Mouse (Mus musculus) limb, embryonic 11.5 days (tissue): ENCODE data around the gene Atg7. TPM values are rescaled to one million over a fixed set of nuclear protein-coding genes. Genes with fewer than 3 reads are reported as not detected.
"Not testable (repeated sequence)": the region's sequence is repeated elsewhere in the genome, so short reads cannot be mapped to it uniquely, and the experiment has no call there.

Source experiments
- ATAC-seq: fragments of 200-750 bp; cut with Nextera tagmentation; 2 replicates; pipeline ENCODE4 v1.8.0; 2017; ENCODE audit warnings: low read depth; ENCODE audit not compliant: insufficient number of reproducible peaks, low FRiP score, low TSS enrichment
- DNase-seq: peaks from one replicate; pipeline ENCODE4 v3.0.0-alpha.2; 2015; ENCODE audit warnings: low spot score
- H3K27ac ChIP-seq: fragments of 300-500 bp; sonication (generic); replicated peaks from 2 replicates; pipeline ENCODE4 v1.5.1; 2014; ENCODE audit warnings: low read depth, mild to moderate bottlenecking, low read length
- H3K27me3 ChIP-seq: fragments of 300-500 bp; sonication (generic); 2 replicates; pipeline ENCODE4 v1.6.1; 2014; ENCODE audit warnings: mild to moderate bottlenecking, low read length, mixed read lengths; ENCODE audit not compliant: control insufficient read depth, insufficient read depth
- H3K36me3 ChIP-seq: fragments of 300-500 bp; sonication (generic); 2 replicates; pipeline ENCODE4 v1.6.1; 2014; ENCODE audit warnings: mild to moderate bottlenecking, low read length, moderate library complexity, mixed read lengths; ENCODE audit not compliant: control insufficient read depth, insufficient read depth
- H3K4me1 ChIP-seq: fragments of 300-500 bp; sonication (generic); 2 replicates; pipeline ENCODE4 v1.6.1; 2014; ENCODE audit warnings: low read length, mixed read lengths; ENCODE audit not compliant: control insufficient read depth, insufficient read depth
- H3K4me2 ChIP-seq: fragments of 300-500 bp; sonication (generic); 2 replicates; pipeline ENCODE4 v1.6.1; 2014; ENCODE audit warnings: low read depth, mild to moderate bottlenecking, moderate library complexity; ENCODE audit not compliant: severe bottlenecking
- H3K4me3 ChIP-seq: fragments of 300-500 bp; sonication (generic); 2 replicates; pipeline ENCODE4 v1.5.1; 2014; ENCODE audit warnings: low read depth, low read length
- H3K9ac ChIP-seq: fragments of 300-500 bp; sonication (generic); 2 replicates; pipeline ENCODE4 v1.6.1; 2014; ENCODE audit warnings: mild to moderate bottlenecking, low read length
- H3K9me3 ChIP-seq: fragments of 300-500 bp; sonication (generic); 2 replicates; pipeline ENCODE4 v1.6.1; 2016; ENCODE audit warnings: low read length; ENCODE audit not compliant: control insufficient read depth
- WGBS: fragments of 180-500 bp; shearing (Covaris S2); extraction: QIAGEN DNeasy Blood & Tissue Kit; methylation state at CpG from one replicate; pipeline ENCODE4 v1.1.7; 2014; 5-methylcytosine and 5-hydroxymethylcytosine counted together
- polyA plus RNA-seq: library from polyadenylated mRNA; unstranded; fragments of >200 nt; fragmentation: Nextera tagmentation; extraction: Ambion mirVana; gene quantifications from 2 replicates; pipeline ENCODE4 v1.2.1, GENCODE M21; 2014

The Atg7 gene
- polyA plus RNA-seq: 16.8 and 18.9 TPM in 2 replicates

DNA sequence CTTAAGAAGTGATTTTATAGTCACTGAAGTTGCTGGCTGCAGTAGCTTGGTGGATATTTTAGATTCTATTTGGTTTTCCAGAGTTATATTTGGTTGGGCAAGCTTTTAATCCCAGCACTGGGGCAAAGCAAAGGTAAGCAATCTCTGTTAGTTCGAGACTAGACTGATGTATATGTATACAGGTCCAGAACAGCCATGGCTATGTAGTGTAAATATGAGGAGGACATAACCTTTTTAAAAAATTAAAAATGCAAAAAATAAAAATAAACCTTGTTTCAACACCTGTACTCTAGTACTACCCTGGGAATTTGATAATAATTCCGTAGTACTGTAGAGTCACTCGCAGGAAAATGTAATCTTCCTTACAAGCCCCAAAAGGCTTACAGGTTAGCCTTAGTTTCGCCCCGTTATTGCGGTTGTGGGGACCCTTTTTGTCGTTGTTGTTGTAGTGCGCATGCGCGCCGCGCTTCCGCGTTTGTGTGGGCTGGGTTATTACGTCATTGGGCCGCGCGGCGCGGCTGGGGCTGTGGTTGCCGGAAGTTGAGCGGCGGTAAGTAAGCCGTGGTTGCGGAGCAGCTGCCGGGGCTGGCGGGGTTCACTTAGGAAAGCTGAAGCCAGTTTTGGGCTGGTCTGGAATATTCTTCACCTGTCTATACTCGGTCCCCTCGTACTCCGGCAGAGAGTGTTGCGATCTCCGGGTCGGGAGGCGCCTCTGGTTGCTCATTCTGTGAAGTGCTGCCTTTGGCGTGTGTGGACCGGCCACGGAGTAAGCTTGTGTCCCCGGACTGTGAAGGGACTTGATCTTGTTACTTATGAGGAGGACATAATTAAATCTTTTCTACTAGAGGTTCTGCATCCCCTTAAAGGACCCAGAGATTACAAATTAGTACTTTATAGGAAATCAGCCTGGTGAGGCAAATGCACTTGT lies at the start of gene Atg7:
Atg7 (plus strand) TSS at position 497 of the 928 bp plus-strand sequence.
- WGBS: under 1% methylated on average over 38 of the region's 38 CpGs
- peak; percentile 97 for DNase-seq
- no peaks in the 10 kb centered on the region for H3K36me3 ChIP-seq
- H3K27ac ChIP-seq: no peak within 1 kb of the TSS
- ATAC-seq: peak; percentile 70
- H3K9ac ChIP-seq: peak within 1 kb of the TSS; percentile 76
- H3K4me3 ChIP-seq: peak within 1 kb of the TSS; percentile 75
- H3K9me3 ChIP-seq: no peaks in the 10 kb centered on the region
- H3K27me3 ChIP-seq: no peaks in the 10 kb centered on the region; the same call in 1 of the 2 replicates
- peak within 1 kb of the TSS; percentile 82 for H3K4me2 ChIP-seq
- peaks cover 3% of the 10 kb centered on the region for H3K4me1 ChIP-seq

DNA sequence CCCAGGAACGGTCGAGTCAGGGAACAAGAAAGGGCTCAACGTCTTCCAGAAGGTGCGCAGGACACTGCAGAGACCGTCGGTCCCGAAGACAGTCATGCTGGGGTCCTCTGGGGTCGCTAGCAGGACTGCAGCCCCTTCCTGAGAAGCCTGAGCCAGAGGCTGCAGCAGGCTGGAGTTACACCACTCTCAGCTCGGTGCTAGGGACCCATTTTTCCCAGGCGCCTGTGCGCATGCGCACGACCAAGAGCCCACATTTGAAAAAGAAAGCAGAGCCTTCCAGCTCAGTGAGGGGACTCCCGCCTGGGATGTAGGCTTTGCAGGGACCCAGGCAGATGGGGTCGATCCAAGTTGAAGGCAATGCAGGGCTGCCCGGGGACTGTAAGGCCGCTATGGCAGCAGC lies 28.8 kb upstream of the Atg7 start:
- WGBS: 2% methylated on average over 6 of the region's 17 CpGs
- not testable (repeated sequence) for H3K4me1 ChIP-seq, H3K27me3 ChIP-seq, DNase-seq, ATAC-seq, H3K4me3 ChIP-seq, H3K9me3 ChIP-seq, H3K9ac ChIP-seq, H3K36me3 ChIP-seq, H3K27ac ChIP-seq, H3K4me2 ChIP-seq

DNA sequence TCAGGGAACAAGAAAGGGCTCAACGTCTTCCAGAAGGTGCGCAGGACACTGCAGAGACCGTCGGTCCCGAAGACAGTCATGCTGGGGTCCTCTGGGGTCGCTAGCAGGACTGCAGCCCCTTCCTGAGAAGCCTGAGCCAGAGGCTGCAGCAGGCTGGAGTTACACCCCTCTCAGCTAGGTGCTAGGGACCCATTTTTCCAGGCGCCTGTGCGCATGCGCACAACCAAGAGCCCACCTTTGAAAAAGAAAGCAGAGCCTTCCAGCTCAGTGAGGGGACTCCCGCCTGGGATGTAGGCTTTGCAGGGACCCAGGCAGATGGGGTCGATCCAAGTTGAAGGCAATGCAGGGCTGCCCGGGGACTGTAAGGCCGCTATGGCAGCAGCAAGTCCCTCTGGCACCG lies 9.0 kb upstream of the Atg7 start:
- DNase-seq, H3K4me3 ChIP-seq, H3K9ac ChIP-seq, H3K4me2 ChIP-seq, H3K36me3 ChIP-seq, H3K27me3 ChIP-seq, ATAC-seq, H3K27ac ChIP-seq, H3K4me1 ChIP-seq, H3K9me3 ChIP-seq: not testable (repeated sequence)
- WGBS: no CpG with 5 or more reads among the region's 14 CpGs

DNA sequence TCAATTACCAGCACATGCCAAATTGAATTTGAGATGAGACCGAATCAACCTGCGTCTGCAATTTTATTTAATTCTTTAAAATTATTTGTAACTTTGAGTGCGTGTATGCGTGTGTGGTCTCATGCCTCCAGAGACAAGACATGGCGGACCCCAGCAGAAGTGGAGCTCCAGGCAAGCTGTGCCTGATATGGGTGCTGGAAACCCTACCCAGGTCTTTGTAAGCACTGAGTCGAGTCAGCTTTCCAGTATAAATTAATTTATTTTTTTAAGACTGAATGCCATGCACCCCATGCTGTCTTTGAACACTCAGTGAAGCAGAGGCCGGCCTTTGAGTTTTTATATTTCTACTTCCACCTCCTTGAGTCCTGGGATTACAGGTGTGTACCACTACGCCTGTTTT lies 819 bp downstream of the Atg7 start:
- no peaks in the 10 kb centered on the region for H3K36me3 ChIP-seq
- peak overlapping the region; percentile 76 for H3K9ac ChIP-seq
- no peaks in the 10 kb centered on the region; the same call in 1 of the 2 replicates for H3K27me3 ChIP-seq
- DNase-seq (no peak), ATAC-seq (no peak)
- 51% methylated on average over 8 of the region's 8 CpGs for WGBS
- H3K4me3 ChIP-seq: peak overlapping the region; percentile 75
- H3K4me1 ChIP-seq: peaks cover 3% of the 10 kb centered on the region
- H3K9me3 ChIP-seq: no peaks in the 10 kb centered on the region
- no peak overlapping the region for H3K27ac ChIP-seq
- peak overlapping the region; percentile 82 for H3K4me2 ChIP-seq

DNA sequence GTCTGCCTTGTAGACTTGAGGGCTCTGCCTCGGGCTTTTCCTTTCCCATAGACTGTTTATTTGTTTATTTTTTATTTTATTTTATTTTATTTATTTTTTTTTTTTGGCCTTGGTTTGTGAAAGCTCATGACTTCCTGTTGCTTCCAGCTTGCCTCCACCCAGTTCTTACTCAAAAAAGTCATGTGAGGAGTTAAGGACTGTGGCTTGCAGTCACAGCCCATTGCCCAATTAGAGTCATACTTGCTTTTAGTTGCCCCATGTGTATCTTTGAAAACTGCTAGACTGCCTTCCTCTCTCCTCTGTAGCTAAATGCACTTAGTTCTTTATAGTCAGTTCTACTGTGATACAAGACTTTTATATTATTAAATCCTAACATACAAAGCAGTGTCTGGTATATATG lies 1.6 kb downstream of the Atg7 start:
- Histone ChIP-seq H3K27ac (no peak overlapping the region), H3K9ac (no peak overlapping the region), H3K4me2 (no peak overlapping the region), H3K9me3 (no peaks in the 10 kb centered on the region), H3K4me3 (no peak overlapping the region), H3K36me3 (no peaks in the 10 kb centered on the region), H3K27me3 (no peaks in the 10 kb centered on the region; the same call in 1 of the 2 replicates), H3K4me1 (peaks cover 3% of the 10 kb centered on the region)
- ATAC-seq (no peak), DNase-seq (no peak)
- WGBS: 87% methylated on average over 1 of the region's 1 CpGs

DNA sequence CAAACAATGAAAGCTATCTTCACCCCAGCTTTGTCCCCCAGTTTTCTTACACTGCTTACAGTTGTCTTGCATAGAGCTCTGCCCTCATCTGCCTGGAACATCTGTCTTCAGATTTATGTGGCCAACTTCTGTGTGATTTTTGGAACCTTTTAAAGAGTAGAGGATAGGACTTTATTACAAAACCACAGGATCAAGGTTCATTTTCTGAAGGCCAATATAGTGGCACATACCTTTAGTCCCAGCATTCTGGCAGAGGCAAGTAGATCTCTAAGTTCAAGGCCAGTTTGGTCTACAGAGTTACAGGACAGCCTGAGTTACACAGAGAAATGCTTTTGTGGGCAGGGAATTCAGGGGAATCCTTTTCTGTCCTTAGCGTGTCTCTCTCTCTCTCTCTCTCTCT lies 3.3 kb downstream of the Atg7 start:
- H3K9me3 ChIP-seq: no peaks in the 10 kb centered on the region
- H3K4me2 ChIP-seq: no peak overlapping the region
- no peak overlapping the region for H3K4me3 ChIP-seq
- H3K36me3 ChIP-seq: no peaks in the 10 kb centered on the region
- 79% methylated on average over 1 of the region's 1 CpGs for WGBS
- ATAC-seq (no peak), DNase-seq (no peak)
- H3K9ac ChIP-seq: no peak overlapping the region
- no peak overlapping the region for H3K27ac ChIP-seq
- H3K4me1 ChIP-seq: peaks cover 3% of the 10 kb centered on the region
- no peaks in the 10 kb centered on the region for H3K27me3 ChIP-seq

DNA sequence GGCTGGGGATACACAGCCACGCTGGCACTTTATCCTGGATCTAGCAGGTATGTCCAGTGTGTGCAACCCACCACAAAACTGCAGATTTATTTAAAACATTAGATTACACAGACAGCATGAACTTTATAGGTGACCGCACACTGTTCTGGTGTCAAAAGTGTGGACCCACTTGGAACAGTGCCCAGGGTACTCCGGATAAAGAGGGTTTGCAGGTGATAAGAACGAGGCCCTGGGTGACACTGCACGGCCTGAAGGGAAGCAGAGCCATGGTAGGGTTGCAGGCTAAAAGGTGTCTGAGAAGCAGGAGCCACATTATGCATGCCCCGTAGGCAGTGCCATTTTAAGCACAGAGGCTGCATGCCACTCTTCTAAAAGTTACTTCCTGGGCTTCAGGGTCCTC lies 4.1 kb downstream of the Atg7 start:
- ATAC-seq (no peak), DNase-seq (no peak)
- 87% methylated on average over 6 of the region's 6 CpGs for WGBS
- no peak overlapping the region for H3K27ac ChIP-seq
- H3K36me3 ChIP-seq: no peaks in the 10 kb centered on the region
- H3K27me3 ChIP-seq: no peaks in the 10 kb centered on the region
- no peaks in the 10 kb centered on the region for H3K9me3 ChIP-seq
- H3K4me1 ChIP-seq: peaks cover 3% of the 10 kb centered on the region
- H3K9ac ChIP-seq: no peak overlapping the region
- no peak overlapping the region for H3K4me2 ChIP-seq
- H3K4me3 ChIP-seq: no peak overlapping the region

DNA sequence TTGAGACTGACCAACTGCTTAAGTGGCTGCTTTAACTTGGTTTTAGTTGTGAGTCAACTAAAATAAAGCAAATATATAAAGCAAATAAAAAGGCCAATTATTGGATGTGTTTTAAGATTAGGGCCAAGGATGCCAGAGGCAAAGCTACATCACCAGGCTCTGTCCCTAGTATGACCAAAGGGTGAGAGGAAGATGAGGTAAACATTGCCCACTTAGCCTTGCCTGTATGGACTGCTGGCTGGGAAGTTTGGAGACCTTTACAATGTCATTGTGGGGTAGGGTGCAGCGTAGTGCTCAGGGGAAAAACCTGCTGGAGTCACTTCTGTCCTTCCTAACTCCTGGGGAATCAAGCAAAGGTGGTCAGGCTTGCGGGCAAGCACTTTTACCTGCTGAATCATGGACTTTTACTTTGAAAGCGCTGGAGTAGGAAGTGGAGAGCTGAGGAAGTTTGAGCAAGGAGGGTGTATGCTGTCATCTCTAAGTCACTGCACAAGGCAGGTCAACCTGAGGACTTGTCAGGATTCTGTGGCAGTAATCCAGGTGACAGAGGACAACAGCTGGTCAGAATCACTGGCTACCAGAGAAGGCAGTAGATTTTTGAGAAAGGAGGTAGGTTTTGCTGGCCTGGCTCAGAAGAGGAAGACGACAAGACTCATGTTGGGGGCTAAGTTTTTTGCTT lies 5.6 kb downstream of the Atg7 start:
- H3K9me3 ChIP-seq: no peaks in the 10 kb centered on the region
- peaks cover 3% of the 10 kb centered on the region for H3K4me1 ChIP-seq
- ATAC-seq (no peak), DNase-seq (no peak)
- H3K27ac ChIP-seq: no peak overlapping the region
- H3K4me2 ChIP-seq: no peak overlapping the region
- WGBS: 81% methylated on average over 4 of the region's 4 CpGs
- H3K36me3 ChIP-seq: no peaks in the 10 kb centered on the region
- no peak overlapping the region for H3K4me3 ChIP-seq
- no peaks in the 10 kb centered on the region for H3K27me3 ChIP-seq
- no peak overlapping the region for H3K9ac ChIP-seq
